Comparison of ENCODE assay signal across 28 mouse cellular contexts in the genomic region with DNA sequence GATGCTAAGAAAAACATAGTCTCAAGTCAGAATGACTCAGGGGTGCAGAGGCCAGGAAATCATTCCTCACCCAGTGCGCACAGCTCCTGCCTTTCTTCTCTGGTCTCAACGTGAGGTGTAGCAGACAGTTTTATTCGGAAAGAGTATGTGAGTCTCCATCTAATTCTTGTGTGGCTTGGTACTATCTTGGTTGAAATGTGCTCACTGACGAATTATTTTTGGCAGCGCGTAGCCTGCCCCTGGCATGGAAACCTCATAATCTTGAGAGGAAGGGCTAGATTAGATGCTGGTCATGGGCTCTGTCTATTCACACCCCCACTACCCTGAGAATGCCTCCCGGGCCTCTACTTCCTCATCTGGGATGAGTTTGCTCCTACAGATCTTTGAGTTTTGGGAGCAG. TPM values are rescaled to one million over a fixed set of nuclear protein-coding genes. Genes with fewer than 3 reads are reported as not detected.
DNase-seq lines count a peak whose midpoint lies in the region; ATAC-seq and TF ChIP-seq lines count a peak whose summit lies in the region.
"Had no signal": no experiment of that assay in that cellular context is flagged by ENCODE, and none has a peak within 500 bp of the region (broad histone marks: within the 10 kb centered on the region; RNA-seq: fewer than 3 reads in every experiment).

No protein-coding gene starts in this region.

- 0 out of 2 replicates have a peak overlapping the region, but pooled peaks have one; percentile 9 for H3K4me2 ChIP-seq in heart, embryonic 12.5 days
- H3K4me2 ChIP-seq in hindbrain, embryonic 16.5 days (ENCODE audit: low read length), result no peak overlapping the region
- H3K4me2 ChIP-seq in liver, embryonic 11.5 days, result no peak overlapping the region
- H3K4me2 ChIP-seq: embryonic facial prominence, embryonic 13.5 days; hindbrain, embryonic 14.5 days; limb, embryonic 15.5 days; liver, embryonic 15.5 days; lung, embryonic 15.5 days; neural tube, embryonic 13.5 days had no signal

- H3K4me1 ChIP-seq in heart, embryonic 12.5 days (replicated peaks), result peaks cover 31% of the 10 kb centered on the region
- H3K4me1 ChIP-seq in hindbrain, embryonic 16.5 days (ENCODE audit: control insufficient read depth, insufficient read depth, low read depth, low read length), result no peaks in the 10 kb centered on the region
- H3K4me1 ChIP-seq in liver, embryonic 11.5 days (replicated peaks; ENCODE audit: control insufficient read depth, insufficient read depth, low read length), result no peaks in the 10 kb centered on the region; the same call in 1 of the 2 replicates
- H3K4me1 ChIP-seq: liver, embryonic 15.5 days; midbrain, embryonic 10.5 days; neural tube, embryonic 13.5 days had no signal

- 23% methylated on average over 7 of the region's 7 CpGs for WGBS in heart, embryonic 12.5 days
- 84% methylated on average over 7 of the region's 7 CpGs for WGBS in hindbrain, embryonic 16.5 days
- 75% methylated on average over 7 of the region's 7 CpGs for WGBS in liver, embryonic 11.5 days

- TF ChIP-seq CTCF in gastrocnemius, adult 2 months (IDR thresholded peaks at IDR 0.05), result no peak

- H3K9ac ChIP-seq in heart, embryonic 12.5 days, result no peak overlapping the region
- no peak overlapping the region for H3K9ac ChIP-seq in hindbrain, embryonic 16.5 days (ENCODE audit: low read depth, low read length)
- H3K9ac ChIP-seq in liver, embryonic 11.5 days (ENCODE audit: low read depth, low read length), result no peak overlapping the region
- H3K9ac ChIP-seq: embryonic facial prominence, embryonic 13.5 days; hindbrain, embryonic 14.5 days; limb, embryonic 15.5 days; liver, embryonic 15.5 days; lung, embryonic 15.5 days; neural tube, embryonic 13.5 days had no signal

- no peak for DNase-seq in gastrocnemius, adult 2 months
- DNase-seq in gastrocnemius, postnatal 36 days, result no peak
- DNase-seq in NIH3T3 (ENCODE audit: low read depth), result peak; percentile 78
- peak; percentile 50 to 56 for DNase-seq in heart, postnatal 10 days
- no peak for DNase-seq in liver, embryonic 11.5 days (ENCODE audit: low spot score)
- DNase-seq in right cerebral cortex, adult 2 months (ENCODE audit: low spot score in 2 of 2), result no peak
- DNase-seq: adrenal gland, adult 2 months; cerebellum, adult 2 months; cerebellum, postnatal 25 days; embryo, embryonic 11 days; gastrocnemius, postnatal 14 days; kidney, adult 2 months; left cerebral cortex, postnatal 4 days; right cerebral cortex, postnatal 4 days; thymus, postnatal 36 days had no signal

- peak overlapping the region; percentile 57 for H3K27ac ChIP-seq in gastrocnemius, adult 2 months
- peak overlapping the region; percentile 72 for H3K27ac ChIP-seq in heart, embryonic 12.5 days (ENCODE audit: poor library complexity, severe bottlenecking)
- no peak overlapping the region for H3K27ac ChIP-seq in hindbrain, embryonic 16.5 days (ENCODE audit: low read depth, low read length)
- H3K27ac ChIP-seq in liver, embryonic 11.5 days (ENCODE audit: low read depth, low read length), result no peak overlapping the region
- H3K27ac ChIP-seq: embryonic facial prominence, embryonic 13.5 days; hindbrain, embryonic 14.5 days; kidney, postnatal 0 days; limb, embryonic 15.5 days; liver, embryonic 15.5 days; lung, embryonic 15.5 days; midbrain, embryonic 10.5 days; neural tube, embryonic 13.5 days had no signal

- no peak overlapping the region for H3K4me3 ChIP-seq in gastrocnemius, adult 2 months
- H3K4me3 ChIP-seq in heart, embryonic 12.5 days, result no peak overlapping the region
- H3K4me3 ChIP-seq in hindbrain, embryonic 16.5 days (ENCODE audit: low read length), result no peak overlapping the region
- no peak overlapping the region for H3K4me3 ChIP-seq in liver, embryonic 11.5 days (ENCODE audit: low read depth, low read length)
- H3K4me3 ChIP-seq: embryonic facial prominence, embryonic 13.5 days; limb, embryonic 15.5 days; liver, embryonic 15.5 days; lung, embryonic 15.5 days; midbrain, embryonic 10.5 days; myocyte; neural tube, embryonic 13.5 days had no signal

- no peaks in the 10 kb centered on the region for H3K9me3 ChIP-seq in heart, embryonic 12.5 days (replicated peaks)
- no peaks in the 10 kb centered on the region; the same call in 1 of the 2 replicates for H3K9me3 ChIP-seq in hindbrain, embryonic 16.5 days (ENCODE audit: control insufficient read depth, low read length)
- no peaks in the 10 kb centered on the region for H3K9me3 ChIP-seq in liver, embryonic 11.5 days (ENCODE audit: control insufficient read depth, low read length)
- H3K9me3 ChIP-seq: embryonic facial prominence, embryonic 13.5 days; limb, embryonic 15.5 days; liver, embryonic 15.5 days; lung, embryonic 15.5 days; midbrain, embryonic 10.5 days; neural tube, embryonic 13.5 days had no signal

- intact Hi-C loops in gastrocnemius, adult 2 months (cut with DNase I), result no loop called here
- intact Hi-C loops in gastrocnemius, postnatal 36 days (cut with DNase I), result loop anchor here (5.0 kb wide), 1 partner anchor 159 kb away; no protein-coding TSS in a partner anchor
- intact Hi-C loops in heart, postnatal 10 days (cut with DNase I), result loop anchor here (5.0 kb wide), 1 partner anchor 84 kb away; no protein-coding TSS in a partner anchor

- H3K27me3 ChIP-seq in heart, embryonic 12.5 days (replicated peaks), result no peaks in the 10 kb centered on the region
- H3K27me3 ChIP-seq in hindbrain, embryonic 16.5 days (replicated peaks; ENCODE audit: control insufficient read depth, insufficient read depth, low read length), result no peaks in the 10 kb centered on the region
- H3K27me3 ChIP-seq in liver, embryonic 11.5 days (replicated peaks; ENCODE audit: control insufficient read depth, insufficient read depth, low read length), result no peaks in the 10 kb centered on the region
- H3K27me3 ChIP-seq: embryonic facial prominence, embryonic 13.5 days; liver, embryonic 15.5 days; lung, embryonic 15.5 days; neural tube, embryonic 13.5 days had no signal

- H3K36me3 ChIP-seq in heart, embryonic 12.5 days, result 0 out of 2 replicates have a peak, but pooled peaks cover 2% of the 10 kb centered on the region
- no peaks in the 10 kb centered on the region for H3K36me3 ChIP-seq in hindbrain, embryonic 16.5 days (ENCODE audit: control insufficient read depth, insufficient read depth, low read length)
- H3K36me3 ChIP-seq in liver, embryonic 11.5 days (ENCODE audit: control insufficient read depth, insufficient read depth, low read length), result no peaks in the 10 kb centered on the region
- H3K36me3 ChIP-seq: embryonic facial prominence, embryonic 13.5 days; limb, embryonic 15.5 days; liver, embryonic 15.5 days; lung, embryonic 15.5 days; midbrain, embryonic 10.5 days; neural tube, embryonic 13.5 days had no signal

- ATAC-seq in heart, embryonic 12.5 days (ENCODE audit: insufficient number of reproducible peaks, low FRiP score), result peak; percentile 57
- no peak for ATAC-seq in hindbrain, embryonic 16.5 days
- ATAC-seq in liver, embryonic 11.5 days (replicated peaks; ENCODE audit: low FRiP score), result no peak
- ATAC-seq: forebrain, embryonic 14.5 days; midbrain, embryonic 16.5 days had no signal

RNA-seq across cellular contexts. Expression of gene Tmem252, which starts 34.2 kb away (rescaled TPM):
- under 1 TPM; 0.08 TPM for total RNA-seq in gastrocnemius, adult 2 months (2021)
- under 1 TPM; 0.12 to 0.13 TPM for total RNA-seq in gastrocnemius, postnatal 36 days (2021)
- polyA plus RNA-seq in heart, embryonic 12.5 days (2016; fragmentation: Nextera tagmentation; extraction: Ambion mirVana), result 3.8 and 4.5 TPM in 2 replicates
- under 1 TPM; 0.07 to 0.12 TPM for total RNA-seq in heart, postnatal 10 days (2021)
- 2.1 and 2.4 TPM in 2 replicates for polyA plus RNA-seq in hindbrain, embryonic 16.5 days (2015; fragmentation: Nextera tagmentation; extraction: Ambion mirVana)
- polyA plus RNA-seq in liver, embryonic 11.5 days (2014; fragmentation: Nextera tagmentation; extraction: Ambion mirVana), result 1.0 and 1.3 TPM in 2 replicates

Comparison
In these comparisons a context has a peak if more than half of its experiments do, and no peak if none do; other contexts are left out.
1. DNase-seq: peak in NIH3T3 (single experiment) and heart, postnatal 10 days (2 of 2); none in gastrocnemius, adult 2 months (single experiment), gastrocnemius, postnatal 36 days (0 of 2), liver, embryonic 11.5 days (single experiment) and right cerebral cortex, adult 2 months (0 of 2).
2. H3K27ac ChIP-seq: peak in gastrocnemius, adult 2 months (single experiment) and heart, embryonic 12.5 days (single experiment); none in hindbrain, embryonic 16.5 days (single experiment) and liver, embryonic 11.5 days (single experiment).